In genomic region chr10:81462917-81463316, GRCm38 (mm10) we compare ENCODE assay signal across 20 mouse cellular contexts. TPM values are rescaled to one million over a fixed set of nuclear protein-coding genes. Genes with fewer than 3 reads are reported as not detected.
DNase-seq lines count a peak whose midpoint lies in the region; ATAC-seq and TF ChIP-seq lines count a peak whose summit lies in the region.
"Had no signal": no experiment of that assay in that cellular context is flagged by ENCODE, and none has a peak within 500 bp of the region (broad histone marks: within the 10 kb centered on the region; RNA-seq: fewer than 3 reads in every experiment).

No protein-coding gene starts in this region.

- peaks cover 17% of the 10 kb centered on the region for H3K4me1 ChIP-seq in liver, postnatal 0 days (ENCODE audit: insufficient read depth)
- peaks cover 28% of the 10 kb centered on the region for H3K4me1 ChIP-seq in liver, embryonic 12.5 days
- no peaks in the 10 kb centered on the region for H3K4me1 ChIP-seq in hindbrain, postnatal 0 days (ENCODE audit: insufficient read depth, low read length)

- no peak for TF ChIP-seq CTCF in liver, postnatal 0 days (IDR thresholded peaks at IDR 0.05; ENCODE audit: low read depth)
- TF ChIP-seq CTCF in hindbrain, postnatal 0 days (IDR thresholded peaks at IDR 0.05; ENCODE audit: low read depth): no peak

- TF ChIP-seq EP300 in liver, postnatal 0 days (IDR thresholded peaks at IDR 0.05; ENCODE audit: low read depth): no peak

- ATAC-seq in liver, postnatal 0 days: no peak
- no peak for ATAC-seq in liver, embryonic 12.5 days
- ATAC-seq in hindbrain, postnatal 0 days: no peak
- ATAC-seq: lung, postnatal 0 days; midbrain, embryonic 13.5 days had no signal

- H3K9me3 ChIP-seq in liver, postnatal 0 days (ENCODE audit: low read length): no peaks in the 10 kb centered on the region
- H3K9me3 ChIP-seq in liver, embryonic 12.5 days (replicated peaks): no peaks in the 10 kb centered on the region
- no peaks in the 10 kb centered on the region for H3K9me3 ChIP-seq in hindbrain, postnatal 0 days (ENCODE audit: low read length)
- H3K9me3 ChIP-seq: hindbrain, embryonic 10.5 days; limb, embryonic 12.5 days; liver, embryonic 15.5 days; midbrain, embryonic 13.5 days; neural tube, embryonic 13.5 days had no signal

- no peak overlapping the region for H3K9ac ChIP-seq in liver, postnatal 0 days (replicated peaks)
- no peak overlapping the region for H3K9ac ChIP-seq in liver, embryonic 12.5 days
- no peak overlapping the region for H3K9ac ChIP-seq in hindbrain, postnatal 0 days (replicated peaks; ENCODE audit: low read length)
- H3K9ac ChIP-seq: limb, embryonic 12.5 days; liver, embryonic 15.5 days; midbrain, embryonic 13.5 days; neural tube, embryonic 13.5 days had no signal

- H3K4me3 ChIP-seq in liver, postnatal 0 days (ENCODE audit: low read depth, low read length): no peak overlapping the region
- no peak overlapping the region for H3K4me3 ChIP-seq in liver, embryonic 12.5 days
- no peak overlapping the region for H3K4me3 ChIP-seq in hindbrain, postnatal 0 days (ENCODE audit: low read length)
- H3K4me3 ChIP-seq: liver, embryonic 15.5 days; midbrain, embryonic 13.5 days; neural tube, embryonic 13.5 days had no signal

- H3K4me2 ChIP-seq in liver, postnatal 0 days (ENCODE audit: low read depth, low read length): no peak overlapping the region
- H3K4me2 ChIP-seq in liver, embryonic 12.5 days: no peak overlapping the region
- no peak overlapping the region for H3K4me2 ChIP-seq in hindbrain, postnatal 0 days (ENCODE audit: low read depth, low read length)
- H3K4me2 ChIP-seq: limb, embryonic 12.5 days; midbrain, embryonic 13.5 days had no signal

- WGBS in liver, postnatal 0 days (ENCODE audit: insufficient replicate concordance): 79% methylated on average over 7 of the region's 7 CpGs
- 64% methylated on average over 7 of the region's 7 CpGs for WGBS in liver, embryonic 12.5 days (ENCODE audit: insufficient replicate concordance)
- 73% methylated on average over 7 of the region's 7 CpGs for WGBS in hindbrain, postnatal 0 days

- H3K27me3 ChIP-seq in liver, postnatal 0 days (ENCODE audit: insufficient read depth, low read length): peaks cover 68% of the 10 kb centered on the region
- H3K27me3 ChIP-seq in liver, embryonic 12.5 days (replicated peaks): peaks cover 99% of the 10 kb centered on the region
- 0 out of 2 replicates have a peak, but pooled peaks cover 4% of the 10 kb centered on the region for H3K27me3 ChIP-seq in hindbrain, postnatal 0 days (ENCODE audit: insufficient read depth, low read length)

- H3K36me3 ChIP-seq in liver, postnatal 0 days (replicated peaks; ENCODE audit: insufficient read depth, low read length): no peaks in the 10 kb centered on the region
- no peaks in the 10 kb centered on the region for H3K36me3 ChIP-seq in liver, embryonic 12.5 days
- peaks cover 12% of the 10 kb centered on the region; the same call in 1 of the 2 replicates for H3K36me3 ChIP-seq in hindbrain, postnatal 0 days (ENCODE audit: insufficient read depth, low read length)
- H3K36me3 ChIP-seq: hindbrain, embryonic 10.5 days; limb, embryonic 12.5 days; liver, embryonic 15.5 days had no signal

- no peak overlapping the region for H3K27ac ChIP-seq in liver, postnatal 0 days (ENCODE audit: low read depth)
- no peak overlapping the region for H3K27ac ChIP-seq in liver, embryonic 12.5 days
- no peak overlapping the region for H3K27ac ChIP-seq in hindbrain, postnatal 0 days
- H3K27ac ChIP-seq: hindbrain, embryonic 10.5 days; limb, embryonic 12.5 days; liver, embryonic 15.5 days; midbrain, embryonic 13.5 days; neural tube, embryonic 13.5 days had no signal

- DNase-seq in frontal cortex, postnatal 14 days (ENCODE audit: low spot score in 2 of 2): peak; percentile 5 to 8
- DNase-seq in frontal cortex, postnatal 36 days (ENCODE audit: low spot score in 2 of 2): no peak
- peak; percentile 5 for DNase-seq in kidney, postnatal 10 days
- no peak for DNase-seq in kidney, postnatal 14 days
- peak; percentile 13 for DNase-seq in liver, postnatal 0 days
- DNase-seq in brain, adult 2 months (ENCODE audit: low read depth, low spot score): peak; percentile 3
- no peak for DNase-seq in hindbrain, postnatal 0 days (ENCODE audit: low spot score)
- DNase-seq: adrenal gland, postnatal 14 days; kidney, adult 8-10 months; kidney, postnatal 36 days; thymus, postnatal 25 days had no signal

RNA-seq across cellular contexts. Expression of gene Nfic, which starts 7.5 kb away (rescaled TPM):
- 19.6 and 21.1 TPM in 2 replicates for polyA plus RNA-seq in liver, postnatal 0 days (2015; fragmentation: Nextera tagmentation; extraction: Ambion mirVana)
- polyA plus RNA-seq in liver, embryonic 12.5 days (2016; fragmentation: Nextera tagmentation; extraction: Ambion mirVana): 10.1 and 10.2 TPM in 2 replicates
- 17.2 and 26.5 TPM in 2 replicates for total RNA-seq in hindbrain, postnatal 0 days (2014; rRNA removed)
- polyA plus RNA-seq in hindbrain, postnatal 0 days (2015; fragmentation: Nextera tagmentation; extraction: Ambion mirVana): 33.8 and 34.6 TPM in 2 replicates

RNA-seq across cellular contexts. Expression of gene Celf5, which starts 19.6 kb away (rescaled TPM):
- polyA plus RNA-seq in liver, postnatal 0 days (2015; fragmentation: Nextera tagmentation; extraction: Ambion mirVana): not detected in 2 replicates
- 0.05 and 0.06 TPM in 2 replicates for polyA plus RNA-seq in liver, embryonic 12.5 days (2016; fragmentation: Nextera tagmentation; extraction: Ambion mirVana)
- 93.9 and 128 TPM in 2 replicates for total RNA-seq in hindbrain, postnatal 0 days (2014; rRNA removed)
- 40.1 and 43.2 TPM in 2 replicates for polyA plus RNA-seq in hindbrain, postnatal 0 days (2015; fragmentation: Nextera tagmentation; extraction: Ambion mirVana)
- total RNA-seq: granulocyte monocyte progenitor cell, adult 5-6 weeks; megakaryocyte progenitor cell, adult 5-6 weeks had no signal
- polyA plus RNA-seq: liver, embryonic 15.5 days had no signal

RNA-seq across cellular contexts. Expression of gene Ncln, which starts 33.3 kb away (rescaled TPM):
- 29.2 and 30.6 TPM in 2 replicates for polyA plus RNA-seq in liver, postnatal 0 days (2015; fragmentation: Nextera tagmentation; extraction: Ambion mirVana)
- polyA plus RNA-seq in liver, embryonic 12.5 days (2016; fragmentation: Nextera tagmentation; extraction: Ambion mirVana): 59.9 and 62.7 TPM in 2 replicates
- total RNA-seq in hindbrain, postnatal 0 days (2014; rRNA removed): 124 and 170 TPM in 2 replicates
- polyA plus RNA-seq in hindbrain, postnatal 0 days (2015; fragmentation: Nextera tagmentation; extraction: Ambion mirVana): 66.3 and 66.5 TPM in 2 replicates

RNA-seq across cellular contexts. Expression of gene S1pr4, which starts 37.0 kb away (rescaled TPM):
- 6.3 and 7.4 TPM in 2 replicates for polyA plus RNA-seq in liver, postnatal 0 days (2015; fragmentation: Nextera tagmentation; extraction: Ambion mirVana)
- 3.1 and 3.3 TPM in 2 replicates for polyA plus RNA-seq in liver, embryonic 12.5 days (2016; fragmentation: Nextera tagmentation; extraction: Ambion mirVana)
- total RNA-seq in hindbrain, postnatal 0 days (2014; rRNA removed): 0.40 and 1.3 TPM in 2 replicates
- polyA plus RNA-seq in hindbrain, postnatal 0 days (2015; fragmentation: Nextera tagmentation; extraction: Ambion mirVana): 0.38 and 0.40 TPM in 2 replicates

Comparison
In these comparisons a context has a peak if more than half of its experiments do, and no peak if none do; other contexts are left out.
1. DNase-seq: peak in frontal cortex, postnatal 14 days (2 of 2), kidney, postnatal 10 days (single experiment), liver, postnatal 0 days (single experiment) and brain, adult 2 months (single experiment); none in frontal cortex, postnatal 36 days (0 of 2), kidney, postnatal 14 days (single experiment) and hindbrain, postnatal 0 days (single experiment).
2. RNA of gene Celf5, which starts 19.6 kb away (polyA plus RNA-seq): 40.1 to 43.2 TPM in hindbrain, postnatal 0 days; 0.05 to 0.06 TPM in liver, embryonic 12.5 days and not detected in liver, postnatal 0 days; every median in the first group is over 10 times any median in the second.